Mouse (Mus musculus) kidney, adult 9 months (tissue): Measurements from ENCODE around the gene Klhl3.
A peak's percentile ranks its signal among the peaks of the same experiment; 100 is the strongest.

Experiments
- DNase-seq: peaks from one replicate; pipeline ENCODE4 v3.0.0; 2022

Gene Klhl3

DNA sequence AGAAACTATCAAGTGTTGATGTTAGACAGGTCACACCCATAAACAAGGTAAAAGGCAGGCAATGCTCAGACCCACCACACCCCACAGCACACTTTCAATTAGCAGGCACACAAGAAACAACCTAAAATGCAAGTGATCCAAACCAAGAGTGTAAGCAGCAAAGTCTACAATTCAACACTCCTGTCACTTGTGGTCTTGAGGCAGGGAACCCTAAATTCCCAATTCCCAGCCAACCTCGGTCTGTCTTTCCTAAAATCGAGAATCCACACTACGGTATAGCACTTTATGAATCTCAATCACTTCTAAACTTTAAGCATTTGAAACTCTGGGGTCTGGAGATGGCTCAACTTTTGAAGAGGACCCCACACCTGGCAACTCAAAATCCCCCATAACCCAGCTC lies 10.9 kb upstream of the Klhl3 start:
- no peak for DNase-seq

DNA sequence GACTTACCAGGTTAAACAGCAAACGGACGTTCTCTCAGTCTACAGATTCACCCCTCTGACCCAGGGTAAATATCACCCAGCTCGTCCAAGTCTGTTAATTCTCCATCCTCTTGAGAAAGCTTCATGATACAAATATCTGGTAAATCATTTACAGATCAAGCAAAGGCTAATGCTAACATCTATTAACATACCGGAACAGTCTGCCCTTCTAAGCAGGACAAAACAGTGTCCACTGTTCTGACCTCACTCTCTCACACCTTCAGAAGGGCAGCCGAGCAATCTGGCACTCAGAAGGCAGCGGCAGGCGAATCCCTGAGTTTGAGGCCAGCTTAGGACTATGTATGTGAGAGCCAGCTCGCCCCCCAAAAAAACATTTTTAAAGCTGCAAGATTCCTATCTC lies 10.0 kb upstream of the Klhl3 start:
- DNase-seq, result peak; percentile 92

DNA sequence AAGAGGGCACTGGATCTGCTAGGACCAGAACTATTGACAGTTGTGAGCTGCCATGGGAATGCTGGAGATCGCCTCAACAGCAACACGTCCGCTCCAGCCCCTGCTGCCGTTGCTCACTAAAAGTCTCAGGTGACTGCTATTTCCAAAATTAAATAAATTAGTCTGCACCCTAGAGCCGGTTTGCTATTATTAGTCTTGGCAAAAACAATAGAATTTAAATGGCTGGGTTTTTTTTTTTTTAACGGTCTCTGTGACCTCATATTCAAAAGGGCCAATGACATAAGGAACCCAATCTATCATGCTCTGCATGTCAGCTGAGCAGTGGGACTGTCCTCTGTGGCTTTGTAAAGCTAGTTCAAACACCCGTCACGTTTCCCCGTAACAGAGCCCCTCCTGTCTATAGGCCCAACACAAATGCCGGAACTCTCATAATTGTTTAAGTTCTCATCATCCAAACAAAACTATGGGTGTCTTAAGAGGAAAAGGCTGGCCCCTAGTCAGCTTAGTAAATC lies 9.4 kb upstream of the Klhl3 start:
- DNase-seq, result peak; percentile 62

GRCm38 (mm10) chr13:58117318-58118017 lies 4.1 kb upstream of the Klhl3 start:
- peak; percentile 63 for DNase-seq

DNA sequence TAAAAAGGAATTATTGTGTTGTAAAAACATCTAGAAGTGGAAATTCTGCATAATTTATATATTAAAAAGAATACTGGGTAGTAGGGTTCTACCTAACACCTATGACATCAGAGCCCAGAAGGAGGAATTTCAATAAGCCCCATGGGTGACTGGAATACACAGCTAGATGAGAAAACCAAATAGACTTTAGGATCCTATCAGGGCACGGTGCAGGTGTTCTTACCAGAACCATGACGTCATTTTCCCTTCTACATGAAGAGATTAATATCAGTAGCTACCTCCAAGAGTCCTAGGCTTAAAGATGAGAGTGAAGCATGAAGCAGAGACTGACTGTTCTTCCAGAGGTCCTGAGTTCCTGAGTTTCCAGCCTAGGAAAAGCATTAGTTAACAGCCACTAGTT lies 3.4 kb upstream of the Klhl3 start:
- no peak for DNase-seq

DNA sequence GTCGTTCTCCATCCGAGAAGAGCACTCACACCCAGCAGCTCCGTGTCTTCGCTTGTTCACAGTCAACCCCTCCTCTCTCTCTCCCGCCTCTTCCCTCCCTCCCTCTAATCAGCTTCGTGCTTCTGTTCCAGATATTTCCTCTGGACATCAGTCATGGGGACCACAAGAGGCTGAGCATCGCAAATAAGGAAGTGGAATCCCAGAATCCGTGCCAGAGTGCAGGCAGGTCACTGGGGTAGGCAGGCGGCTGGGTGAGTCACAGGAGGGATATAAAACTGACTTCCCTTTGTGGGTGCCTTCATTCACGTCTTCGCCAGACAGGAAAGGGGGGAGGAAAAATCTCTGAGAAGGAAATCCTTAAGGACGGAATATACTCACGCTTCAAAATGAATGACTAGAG lies 1.8 kb upstream of the Klhl3 start:
- DNase-seq, result peak; percentile 57

DNA sequence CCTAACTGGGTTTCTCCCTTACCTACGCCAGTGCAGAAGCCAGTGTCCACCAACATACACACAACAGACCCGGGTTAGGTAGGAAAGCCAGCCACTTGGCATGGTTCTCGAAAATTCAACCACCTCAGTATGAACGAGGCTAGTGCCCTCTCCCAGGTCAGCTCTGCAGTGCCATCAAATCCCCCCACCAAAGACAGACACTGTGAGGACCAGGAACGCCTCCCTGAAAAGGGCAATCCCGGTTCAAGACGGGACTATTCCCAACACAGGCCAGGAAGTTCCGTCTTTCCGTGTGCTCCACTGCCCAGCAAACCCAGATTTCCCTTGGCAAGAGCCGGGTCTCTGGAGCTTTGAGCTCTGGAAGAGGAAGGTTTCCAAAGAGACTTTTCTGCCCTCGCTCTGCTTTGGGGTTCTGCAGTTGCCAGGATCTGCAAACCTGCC lies 771 bp downstream of the Klhl3 start:
- DNase-seq, result no peak

- DNase-seq, result no peak
These were observed 1.2 kb downstream of the Klhl3 start for GRCm38 (mm10) chr13:58112191-58112590.

GRCm38 (mm10) chr13:58111306-58111705 lies 2.1 kb downstream of the Klhl3 start:
- DNase-seq, result no peak

DNA sequence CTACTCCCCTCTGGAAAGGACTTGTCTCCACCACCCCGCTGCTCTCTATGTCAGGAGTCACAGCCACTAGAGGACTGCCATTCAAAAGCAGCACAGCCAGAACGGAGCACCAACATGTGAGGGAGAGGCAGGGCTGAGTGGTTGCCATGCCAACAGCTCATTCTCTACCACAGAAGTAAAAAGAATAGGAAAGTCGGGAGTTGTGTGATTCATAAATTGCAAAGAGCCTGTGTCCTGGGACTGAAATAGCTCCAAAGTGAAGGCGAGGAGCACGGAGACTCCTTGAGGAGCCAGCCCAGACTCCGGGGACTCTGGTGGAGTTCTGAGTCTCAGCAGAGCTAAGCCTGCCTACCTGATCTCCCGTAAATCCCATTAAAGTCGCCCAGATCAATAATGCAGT lies 22.7 kb downstream of the Klhl3 start:
- DNase-seq, result no peak

- no peak for DNase-seq
These were observed 29.0 kb downstream of the Klhl3 start for GRCm38 (mm10) chr13:58084396-58084795.

GRCm38 (mm10) chr13:58083521-58083920 lies 29.9 kb downstream of the Klhl3 start:
- DNase-seq, result no peak

- no peak for DNase-seq
These were observed 30.3 kb downstream of the Klhl3 start for GRCm38 (mm10) chr13:58083048-58083447.

- DNase-seq, result no peak
These were observed 35.0 kb downstream of the Klhl3 start for GRCm38 (mm10) chr13:58078361-58078760.

DNA sequence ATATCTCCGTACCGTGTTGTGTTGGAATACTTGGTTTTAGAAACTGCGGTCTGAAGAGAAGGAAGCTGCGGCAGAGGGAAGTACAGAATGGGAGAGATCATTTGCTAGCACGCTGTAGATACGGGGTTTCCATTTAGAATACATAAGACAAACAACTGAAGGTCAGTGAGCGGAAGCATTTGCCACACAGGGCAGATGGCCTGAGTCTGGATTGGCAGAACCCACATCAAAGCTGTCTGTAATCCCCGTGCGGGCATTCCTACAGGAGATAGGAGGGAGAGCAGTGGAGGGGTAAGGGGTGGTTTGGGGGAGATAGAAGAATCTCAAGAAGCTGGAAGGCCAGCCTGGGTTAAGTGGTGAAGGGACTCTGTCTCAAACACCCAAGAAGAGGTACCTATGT lies 38.5 kb downstream of the Klhl3 start:
- DNase-seq, result no peak

DNA sequence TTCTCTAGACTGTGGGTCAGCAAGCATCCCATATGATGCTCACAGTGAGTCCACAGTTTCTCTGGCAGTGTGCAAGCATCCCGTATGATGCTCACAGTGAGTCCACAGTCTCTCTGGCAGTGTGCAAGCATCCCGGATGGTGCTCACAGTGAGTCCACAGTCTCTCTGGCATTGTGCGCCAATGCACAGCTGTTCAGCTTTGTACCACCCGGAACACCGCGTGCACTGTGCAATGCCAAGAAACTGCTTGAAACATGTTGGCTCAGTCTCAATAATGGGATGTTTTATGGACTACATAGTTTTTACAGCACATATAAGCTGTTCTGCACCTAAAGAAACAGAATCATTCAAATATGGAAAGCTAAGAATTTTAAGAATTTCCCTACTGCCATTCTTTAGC lies 38.9 kb downstream of the Klhl3 start:
- DNase-seq, result no peak

- DNase-seq, result no peak
These were observed 40.0 kb downstream of the Klhl3 start for GRCm38 (mm10) chr13:58073254-58073882.

DNA sequence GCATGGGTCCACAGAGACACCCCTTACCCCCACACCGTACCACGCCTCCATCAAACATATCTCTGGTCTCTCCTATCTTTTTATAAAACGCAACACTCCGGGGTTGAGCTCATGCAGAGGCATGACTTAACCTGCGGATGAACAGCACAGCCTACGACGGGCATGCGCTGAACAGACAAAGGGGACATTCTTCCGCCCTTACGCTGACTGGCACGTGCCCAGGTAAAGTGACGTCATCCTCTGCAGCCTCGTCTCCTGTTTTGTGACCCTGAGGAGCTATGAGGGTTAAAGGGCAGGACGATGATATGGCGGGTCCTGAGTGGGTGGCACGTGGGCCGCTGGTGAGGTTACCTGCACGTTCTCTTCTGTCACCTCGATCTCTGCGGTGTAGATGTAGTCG lies 42.2 kb downstream of the Klhl3 start:
- no peak for DNase-seq

GRCm38 (mm10) chr13:58070504-58070903 lies 42.9 kb downstream of the Klhl3 start:
- no peak for DNase-seq

DNA sequence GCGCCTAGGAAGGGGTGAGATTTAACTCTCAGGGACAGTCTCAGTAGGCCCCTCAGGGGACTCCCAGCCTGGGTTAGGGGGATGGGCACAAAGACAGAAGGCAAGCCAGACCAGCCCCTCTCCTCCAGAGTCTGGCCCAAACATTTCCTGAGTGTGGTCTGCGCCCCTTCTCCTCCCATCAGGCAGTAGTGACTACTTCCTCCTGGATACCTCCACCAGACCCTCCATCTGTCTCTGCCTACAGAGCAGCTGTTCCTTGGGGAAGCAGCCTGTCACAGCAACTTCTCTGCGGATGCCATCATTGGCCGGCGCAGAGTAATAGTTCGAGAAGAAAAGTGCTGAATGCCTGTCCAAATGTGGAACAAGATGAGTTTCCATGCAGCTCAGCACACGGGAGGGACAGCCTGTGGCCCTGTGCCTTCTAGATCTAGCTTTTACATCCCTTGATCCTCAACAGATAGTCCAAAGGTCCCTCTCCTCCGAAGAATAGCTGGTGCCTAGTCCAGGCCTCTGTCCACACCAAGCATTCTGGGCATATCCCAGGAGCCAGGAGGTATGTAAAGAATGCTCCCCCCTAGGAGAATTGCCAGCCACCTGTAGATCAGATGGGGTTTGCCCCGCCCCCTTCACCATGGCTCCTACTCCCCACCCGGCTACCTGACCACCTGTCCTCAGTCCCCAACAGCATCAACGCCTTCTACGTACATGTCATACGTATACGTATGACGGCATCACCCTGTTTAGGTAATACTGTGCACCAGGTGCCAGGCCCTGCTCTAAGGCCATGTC lies 44.8 kb downstream of the Klhl3 start:
- no peak for DNase-seq

- peak; percentile 95 for DNase-seq
These were observed 45.8 kb downstream of the Klhl3 start for GRCm38 (mm10) chr13:58067540-58068103.

DNA sequence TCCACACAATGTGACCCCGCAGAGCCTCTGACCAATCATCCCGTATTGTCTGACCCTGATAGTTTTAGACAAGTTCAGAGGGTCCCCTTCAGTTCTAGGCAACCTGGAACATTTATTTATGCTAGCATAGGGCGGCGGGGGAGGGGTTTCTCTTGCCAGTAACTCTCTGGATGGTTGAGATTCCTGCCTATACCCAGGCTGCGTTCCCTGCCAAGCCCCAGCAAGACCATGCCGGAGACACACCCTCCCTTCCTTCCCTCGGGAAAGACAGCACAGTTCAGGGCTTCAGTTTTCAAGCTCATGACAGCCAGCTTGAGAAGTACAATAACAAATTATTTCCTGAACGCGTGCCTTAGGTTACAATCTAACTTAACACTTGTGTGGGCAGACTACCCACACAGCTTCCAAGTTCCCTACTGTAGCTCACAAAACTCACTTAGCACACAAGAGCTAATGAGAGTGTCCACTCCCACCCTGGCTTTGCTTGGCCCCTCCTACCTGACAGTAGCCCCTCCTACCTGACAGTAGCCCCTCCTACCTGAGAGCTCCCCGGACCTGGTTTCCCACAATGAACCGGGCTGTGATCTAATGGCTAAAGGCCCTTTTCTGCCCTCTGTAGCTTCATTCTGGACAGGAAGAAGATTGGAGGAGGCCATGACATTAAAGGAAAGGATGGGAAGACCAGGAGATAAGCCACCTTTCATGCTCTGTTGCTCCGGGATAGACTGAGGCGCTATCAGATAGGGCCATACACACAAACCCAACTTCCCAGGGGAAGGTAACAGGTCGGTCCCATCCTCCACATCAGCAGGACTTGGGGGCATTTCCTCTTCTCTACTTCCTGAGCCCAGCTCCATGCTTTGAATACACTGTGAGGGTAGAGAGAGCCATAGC lies 46.6 kb downstream of the Klhl3 start:
- DNase-seq, result peak; percentile 72
